Mouse (Mus musculus): ENCODE data around the gene Wnt3a.
"Not testable (repeated sequence)": the region's sequence is repeated elsewhere in the genome, so short reads cannot be mapped to it uniquely, and the experiment has no call there.

The Wnt3a gene

GRCm38 (mm10) chr11:59307422-59308163 lies 17.0 kb upstream of the Wnt3a start:
- peak; percentile 83 for DNase-seq (ENCODE audit: low spot score)

- DNase-seq (ENCODE audit: low spot score): peak; percentile 80
These were observed 16.2 kb upstream of the Wnt3a start, which contains the start of gene Wnt9a for GRCm38 (mm10) chr11:59306461-59307421. Gene Wnt9a, plus strand, starts transcription at chr11:59306928.

- DNase-seq (ENCODE audit: low spot score): no peak
These were observed 15.3 kb upstream of the Wnt3a start for GRCm38 (mm10) chr11:59305821-59306215.

GRCm38 (mm10) chr11:59305008-59305820 lies 14.7 kb upstream of the Wnt3a start:
- no peak for DNase-seq (ENCODE audit: low spot score)

- peak; percentile 81 for DNase-seq (ENCODE audit: low spot score)
These were observed 12.4 kb upstream of the Wnt3a start for GRCm38 (mm10) chr11:59302700-59303569.

- DNase-seq (ENCODE audit: low spot score): not testable (repeated sequence)
These were observed 10.5 kb upstream of the Wnt3a start for GRCm38 (mm10) chr11:59301053-59301452.

- DNase-seq (ENCODE audit: low spot score): no peak
These were observed 9.6 kb upstream of the Wnt3a start for GRCm38 (mm10) chr11:59300185-59300584.

GRCm38 (mm10) chr11:59297941-59298340 lies 7.4 kb upstream of the Wnt3a start:
- peak; percentile 42 for DNase-seq (ENCODE audit: low spot score)

GRCm38 (mm10) chr11:59293616-59294015 lies 3.1 kb upstream of the Wnt3a start:
- peak; percentile 72 for DNase-seq (ENCODE audit: low spot score)

GRCm38 (mm10) chr11:59289706-59290105 lies 846 bp downstream of the Wnt3a start:
- DNase-seq (ENCODE audit: low spot score): no peak

- DNase-seq (ENCODE audit: low spot score): no peak
These were observed 6.4 kb downstream of the Wnt3a start for GRCm38 (mm10) chr11:59284146-59284545.

- no peak for DNase-seq (ENCODE audit: low spot score)
These were observed 7.6 kb downstream of the Wnt3a start for GRCm38 (mm10) chr11:59282933-59283332.

GRCm38 (mm10) chr11:59282111-59282510 lies 8.4 kb downstream of the Wnt3a start:
- no peak for DNase-seq (ENCODE audit: low spot score)

- DNase-seq (ENCODE audit: low spot score): no peak
These were observed 12.5 kb downstream of the Wnt3a start for GRCm38 (mm10) chr11:59278047-59278446.

- DNase-seq (ENCODE audit: low spot score): no peak
These were observed 13.7 kb downstream of the Wnt3a start for GRCm38 (mm10) chr11:59276877-59277276.

- DNase-seq (ENCODE audit: low spot score): no peak
These were observed 16.4 kb downstream of the Wnt3a start for GRCm38 (mm10) chr11:59274184-59274583.

- no peak for DNase-seq (ENCODE audit: low spot score)
These were observed 23.8 kb downstream of the Wnt3a start for GRCm38 (mm10) chr11:59266727-59267126.

GRCm38 (mm10) chr11:59265154-59265813 lies 25.3 kb downstream of the Wnt3a start:
- DNase-seq (ENCODE audit: low spot score): no peak

GRCm38 (mm10) chr11:59264593-59264992 lies 26.0 kb downstream of the Wnt3a start:
- DNase-seq (ENCODE audit: low spot score): no peak

- peak; percentile 84 for DNase-seq (ENCODE audit: low spot score)
These were observed 26.5 kb downstream of the Wnt3a start for GRCm38 (mm10) chr11:59263870-59264563.
